Mouse (Mus musculus) c-Kit-positive CD71-positive TER-119-negative erythroid progenitor cells, embryonic 14.5 days (primary cell): ENCODE data around the gene Cubn.

Experiments used
- DNase-seq: peaks from one replicate; pipeline ENCODE4 v3.0.0-alpha.2; 2013; ENCODE audit warnings: low read depth

Cubn gene

GRCm38 (mm10) chr2:13234796-13235195, 256.8 kb downstream of the Cubn start:
- no peak for DNase-seq

- no peak for DNase-seq
These were observed 257.7 kb downstream of the Cubn start for GRCm38 (mm10) chr2:13233902-13234301.

DNA sequence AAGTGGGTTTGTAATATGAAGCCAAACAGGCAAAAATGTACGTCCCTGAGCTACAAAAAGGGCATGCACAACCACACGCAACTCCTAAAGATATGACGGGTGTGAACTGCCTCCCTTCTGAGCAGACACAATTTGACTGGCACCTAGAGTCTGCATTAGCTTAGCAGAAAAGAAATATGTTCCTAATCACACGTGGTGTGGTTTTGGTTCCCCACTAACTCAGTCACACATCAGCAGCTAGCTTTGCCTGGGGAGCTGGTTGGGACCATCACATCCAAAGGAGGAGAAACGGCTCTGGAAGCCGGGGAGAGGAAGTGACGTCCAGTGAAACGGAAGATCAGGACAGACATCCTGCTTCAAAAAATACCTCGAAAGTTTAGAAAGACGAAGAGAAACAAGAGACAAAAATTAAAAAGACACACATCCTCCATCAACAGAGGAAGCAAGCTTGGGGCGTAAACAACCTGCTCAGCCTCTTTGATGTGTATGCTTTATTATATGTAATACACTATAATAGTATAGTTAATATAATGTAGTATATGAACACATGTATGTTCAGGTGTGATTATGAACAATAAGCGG, 258.3 kb downstream of the Cubn start:
- DNase-seq, result no peak

GRCm38 (mm10) chr2:13232305-13232704, 259.3 kb downstream of the Cubn start:
- DNase-seq, result no peak

GRCm38 (mm10) chr2:13229686-13230085, 261.9 kb downstream of the Cubn start:
- no peak for DNase-seq
